Mouse (Mus musculus) MEL (cell line): ENCODE measurements around the gene Mdga1. TPM values are rescaled to one million over a fixed set of nuclear protein-coding genes. Genes with fewer than 3 reads are reported as not detected.

Experiments
- DNase-seq: peaks from one replicate; pipeline ENCODE4 v3.0.0; 2011; ENCODE audit warnings: low read depth, low spot score
- H3K27ac ChIP-seq: 2 replicates; pipeline ENCODE4 v1.5.1; 2012; ENCODE audit warnings: low read depth, mild to moderate bottlenecking, control low read depth, low read length, moderate library complexity; ENCODE audit not compliant: control insufficient read depth
- H3K27me3 ChIP-seq, 2 experiments: fragments of 150-350 bp in 1 of 2; sonication (generic) in 1 of 2; 2 replicates each; pipeline ENCODE4 v1.6.1; 2012; ENCODE audit warnings: low read length in 2 of 2, mild to moderate bottlenecking in 2 of 2, improper control_type of control experiment in 1 of 2, moderate library complexity in 1 of 2; ENCODE audit not compliant: insufficient read depth in 2 of 2, control insufficient read depth in 1 of 2
- H3K36me3 ChIP-seq, 2 experiments: 2 replicates each; pipeline ENCODE4 v1.6.1; 2012 to 2014; ENCODE audit warnings: low read length in 2 of 2, improper control_type of control experiment in 1 of 2, inconsistent platforms in 1 of 2, mild to moderate bottlenecking in 1 of 2; ENCODE audit not compliant: insufficient read depth in 2 of 2, control insufficient read depth in 1 of 2
- H3K4me1 ChIP-seq, 2 experiments: fragments of 150-350 bp in 1 of 2; sonication (generic) in 1 of 2; 2 replicates each; pipeline ENCODE4 v1.6.1; 2012; ENCODE audit warnings: low read length in 2 of 2, improper control_type of control experiment in 1 of 2, mild to moderate bottlenecking in 1 of 2; ENCODE audit not compliant: insufficient read depth in 2 of 2, control insufficient read depth in 1 of 2
- H3K4me3 ChIP-seq, 2 experiments: fragments of 150-350 bp in 1 of 2; sonication (generic) in 1 of 2; 2 replicates each; pipeline ENCODE4 v1.5.1; 2012; ENCODE audit warnings: low read depth in 2 of 2, low read length in 2 of 2, mild to moderate bottlenecking in 2 of 2, moderate library complexity in 2 of 2, control low read depth in 1 of 2, improper control_type of control experiment in 1 of 2; ENCODE audit not compliant: control insufficient read depth in 1 of 2, insufficient read depth in 1 of 2
- H3K79me2 ChIP-seq: 2 replicates; pipeline ENCODE4 v1.6.1; 2012; ENCODE audit warnings: mild to moderate bottlenecking, low read length, moderate library complexity; ENCODE audit not compliant: control insufficient read depth, poor library complexity, insufficient read depth
- H3K9ac ChIP-seq: 2 replicates; pipeline ENCODE4 v1.6.1; 2012; ENCODE audit warnings: low read depth, mild to moderate bottlenecking, control low read depth, low read length, moderate library complexity; ENCODE audit not compliant: control insufficient read depth, poor library complexity, severe bottlenecking
- H3K9me3 ChIP-seq: fragments of 150-350 bp; sonication (generic); replicated peaks from 2 replicates; pipeline ENCODE4 v1.6.1; 2012; ENCODE audit warnings: mild to moderate bottlenecking, low read length, improper control_type of control experiment, moderate library complexity; ENCODE audit not compliant: insufficient read depth
- BHLHE40 ChIP-seq: IDR thresholded peaks from 2 replicates; pipeline ENCODE4 v1.6.1; 2012; ENCODE audit warnings: low read depth, mild to moderate bottlenecking, inconsistent platforms, low read length, improper control_type of control experiment, borderline replicate concordance
- CHD1 ChIP-seq: IDR thresholded peaks from 2 replicates; pipeline ENCODE4 v1.6.1; 2012; ENCODE audit warnings: low read depth, mild to moderate bottlenecking, inconsistent platforms, low read length, improper control_type of control experiment
- CTCF ChIP-seq, 3 experiments: IDR thresholded peaks in 2 of 3; conservative IDR thresholded peaks in 1 of 3; 2 replicates each; pipeline ENCODE4 v1.5.1; 2011 to 2012; ENCODE audit warnings: low read length in 3 of 3, low read depth in 2 of 3, mild to moderate bottlenecking in 2 of 3, improper control_type of control experiment in 1 of 3, inconsistent platforms in 1 of 3, mixed read lengths in 1 of 3, moderate library complexity in 1 of 3; ENCODE audit not compliant: control insufficient read depth in 1 of 3, insufficient read depth in 1 of 3, poor library complexity in 1 of 3, severe bottlenecking in 1 of 3
- E2F4 ChIP-seq: IDR thresholded peaks from 2 replicates; pipeline ENCODE4 v1.6.1; 2011; ENCODE audit warnings: low read depth, low read length, improper control_type of control experiment, borderline replicate concordance
- ELF1 ChIP-seq: IDR thresholded peaks from 2 replicates; pipeline ENCODE4 v1.6.1; 2014; ENCODE audit warnings: low read depth, mild to moderate bottlenecking, inconsistent platforms, low read length, improper control_type of control experiment, moderate library complexity
- ETS1 ChIP-seq: IDR thresholded peaks from 2 replicates; pipeline ENCODE4 v1.6.1; 2012; ENCODE audit warnings: low read depth, mild to moderate bottlenecking, inconsistent platforms, low read length, improper control_type of control experiment, moderate library complexity
- GABPA ChIP-seq: IDR thresholded peaks from 2 replicates; pipeline ENCODE4 v1.6.1; 2012; ENCODE audit warnings: low read depth, mild to moderate bottlenecking, inconsistent platforms, low read length, improper control_type of control experiment, moderate library complexity
- GATA1 ChIP-seq: IDR thresholded peaks from 2 replicates; pipeline ENCODE4 v1.6.1; 2011; ENCODE audit warnings: low read depth, low read length, improper control_type of control experiment
- JUND ChIP-seq: IDR thresholded peaks from 2 replicates; pipeline ENCODE4 v1.6.1; 2011; ENCODE audit warnings: low read depth, mild to moderate bottlenecking, improper control_type of control experiment, low read length
- KAT2A ChIP-seq: conservative IDR thresholded peaks from 2 replicates; pipeline ENCODE4 v1.6.1; 2012; ENCODE audit warnings: low read depth, low read length, improper control_type of control experiment, inconsistent platforms
- MAFK ChIP-seq: IDR thresholded peaks from 2 replicates; pipeline ENCODE4 v1.6.1; 2011; ENCODE audit warnings: low read depth, mild to moderate bottlenecking, low read length, improper control_type of control experiment, borderline replicate concordance
- MAX ChIP-seq: IDR thresholded peaks from 2 replicates; pipeline ENCODE4 v1.6.1; 2011; ENCODE audit warnings: low read length, improper control_type of control experiment
- MAZ ChIP-seq: IDR thresholded peaks from 2 replicates; pipeline ENCODE4 v1.6.1; 2012; ENCODE audit warnings: low read depth, mild to moderate bottlenecking, inconsistent platforms, low read length, improper control_type of control experiment
- MEF2A ChIP-seq: IDR thresholded peaks from 2 replicates; pipeline ENCODE4 v1.6.1; 2014; ENCODE audit warnings: low read depth, mild to moderate bottlenecking, inconsistent platforms, low read length, improper control_type of control experiment; ENCODE audit not compliant: poor library complexity, insufficient replicate concordance, severe bottlenecking; ENCODE audit errors: extremely low read depth
- MYC ChIP-seq: IDR thresholded peaks from 2 replicates; pipeline ENCODE4 v1.6.1; 2011; ENCODE audit warnings: low read depth, mild to moderate bottlenecking, low read length, improper control_type of control experiment, moderate library complexity
- NELFE ChIP-seq: IDR thresholded peaks from 2 replicates; pipeline ENCODE4 v1.6.1; 2011; ENCODE audit warnings: low read depth, low read length, improper control_type of control experiment
- POLR2AphosphoS5 ChIP-seq: IDR thresholded peaks from 2 replicates; pipeline ENCODE4 v1.6.1; 2012; ENCODE audit warnings: low read depth, borderline replicate concordance, mild to moderate bottlenecking, inconsistent platforms, low read length, moderate library complexity, mixed read lengths
- RAD21 ChIP-seq: IDR thresholded peaks from 2 replicates; pipeline ENCODE4 v1.6.1; 2011; ENCODE audit warnings: mild to moderate bottlenecking, low read depth, low read length, improper control_type of control experiment
- RCOR1 ChIP-seq: IDR thresholded peaks from 2 replicates; pipeline ENCODE4 v1.6.1; 2012; ENCODE audit warnings: low read depth, mild to moderate bottlenecking, inconsistent platforms, low read length, improper control_type of control experiment
- SMC3 ChIP-seq: IDR thresholded peaks from 2 replicates; pipeline ENCODE4 v1.6.1; 2011; ENCODE audit warnings: low read depth, low read length, improper control_type of control experiment
- TAL1 ChIP-seq: IDR thresholded peaks from 2 replicates; pipeline ENCODE4 v1.6.1; 2012; ENCODE audit warnings: mild to moderate bottlenecking, inconsistent platforms, low read length, moderate library complexity, mixed read lengths
- UBTF ChIP-seq: IDR thresholded peaks from 2 replicates; pipeline ENCODE4 v1.6.1; 2012; ENCODE audit warnings: low read depth, mild to moderate bottlenecking, inconsistent platforms, low read length, improper control_type of control experiment, moderate library complexity, borderline replicate concordance; ENCODE audit not compliant: insufficient read depth
- USF2 ChIP-seq, 2 experiments: IDR thresholded peaks; 2 replicates each; pipeline ENCODE4 v1.6.1; 2011 to 2012; ENCODE audit warnings: improper control_type of control experiment in 2 of 2, low read length in 2 of 2, borderline replicate concordance in 1 of 2, inconsistent platforms in 1 of 2, low read depth in 1 of 2, mild to moderate bottlenecking in 1 of 2; ENCODE audit not compliant: insufficient read depth in 1 of 2
- ZKSCAN1 ChIP-seq: IDR thresholded peaks from 2 replicates; pipeline ENCODE4 v1.6.1; 2012; ENCODE audit warnings: low read depth, mild to moderate bottlenecking, inconsistent platforms, low read length, improper control_type of control experiment, moderate library complexity
- ZMIZ1 ChIP-seq: IDR thresholded peaks from 2 replicates; pipeline ENCODE4 v1.6.1; 2012; ENCODE audit warnings: low read depth, mild to moderate bottlenecking, inconsistent platforms, low read length, improper control_type of control experiment, moderate library complexity
- ZNF384 ChIP-seq: IDR thresholded peaks from 2 replicates; pipeline ENCODE4 v1.6.1; 2012; ENCODE audit warnings: low read depth, mild to moderate bottlenecking, inconsistent platforms, low read length, improper control_type of control experiment
- polyA plus RNA-seq, 2 experiments: library from polyadenylated mRNA; stranded (reverse) in 1 of 2; unstranded in 1 of 2; fragments of >175 nt in 1 of 2; fragments of >200 nt in 1 of 2; gene quantifications; 2 replicates each; pipeline versions ENCODE4 v1.2.1 to v1.2.4; 2012; ENCODE audit warnings: low replicate concordance in 2 of 2, low read depth in 1 of 2; ENCODE audit not compliant: insufficient read length in 2 of 2, insufficient read depth in 1 of 2, missing spikeins in 1 of 2
- total RNA-seq: library from RNA; depleted of rRNA; stranded (reverse); fragments of 300-350 nt; gene quantifications from 2 replicates; pipeline ENCODE4 v1.2.3, GENCODE M21; 2012

The Mdga1 gene
- total and polyA plus RNA-seq, 3 experiments, result 0.27 to 2.3 TPM; not detected in 1

DNA sequence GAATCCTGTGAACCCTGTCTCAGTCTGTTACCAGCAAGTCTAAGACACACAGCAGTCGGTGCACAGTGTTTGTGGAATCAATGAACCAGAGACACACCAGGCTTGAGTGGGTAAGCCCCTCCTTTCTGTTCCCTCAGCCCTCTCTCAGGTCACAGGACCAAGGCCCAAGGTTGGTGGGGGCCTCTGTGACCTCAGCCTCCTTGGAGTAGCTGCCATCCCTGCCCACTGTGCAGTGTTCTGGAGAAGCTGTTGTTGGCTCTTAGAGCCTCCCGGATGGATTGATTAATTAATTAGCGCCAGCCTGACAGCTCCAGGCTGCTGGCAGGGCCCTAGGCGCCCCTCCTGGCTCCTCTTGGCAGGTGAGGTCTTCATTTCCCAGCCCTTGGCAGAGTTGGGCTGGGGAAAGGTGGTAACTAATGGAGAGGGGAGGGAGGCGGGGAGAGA, 22.6 kb downstream of the Mdga1 start:
- Histone ChIP-seq H3K9me3 (no peaks in the 10 kb centered on the region), H3K4me1 (no peaks in the 10 kb centered on the region; a peak in 2 of 4 replicates), H3K4me3 (no peak overlapping the region), H3K27me3 (peaks cover 0 to 3% of the 10 kb centered on the region in 2 experiments; a peak in 2 of 4 replicates)
- TF ChIP-seq MEF2A, result no peak
- no peak for TF ChIP-seq ZNF384
- TF ChIP-seq JUND, result no peak
- TF ChIP-seq ELF1, result no peak
- no peak for TF ChIP-seq KAT2A
- no peak for TF ChIP-seq MAZ
- TF ChIP-seq E2F4, result no peak
- no peak for TF ChIP-seq MAX
- TF ChIP-seq ZMIZ1, result no peak
- TF ChIP-seq SMC3, result no peak
- TF ChIP-seq TAL1, result no peak
- TF ChIP-seq BHLHE40, result no peak
- no peak for TF ChIP-seq POLR2AphosphoS5
- TF ChIP-seq, all 39 proteins: peak for 0
- no peak for DNase-seq
- Histone ChIP-seq H3K36me3 (no peaks in the 10 kb centered on the region), H3K9ac (no peak overlapping the region), H3K79me2 (no peaks in the 10 kb centered on the region), H3K27ac (no peak overlapping the region)

DNA sequence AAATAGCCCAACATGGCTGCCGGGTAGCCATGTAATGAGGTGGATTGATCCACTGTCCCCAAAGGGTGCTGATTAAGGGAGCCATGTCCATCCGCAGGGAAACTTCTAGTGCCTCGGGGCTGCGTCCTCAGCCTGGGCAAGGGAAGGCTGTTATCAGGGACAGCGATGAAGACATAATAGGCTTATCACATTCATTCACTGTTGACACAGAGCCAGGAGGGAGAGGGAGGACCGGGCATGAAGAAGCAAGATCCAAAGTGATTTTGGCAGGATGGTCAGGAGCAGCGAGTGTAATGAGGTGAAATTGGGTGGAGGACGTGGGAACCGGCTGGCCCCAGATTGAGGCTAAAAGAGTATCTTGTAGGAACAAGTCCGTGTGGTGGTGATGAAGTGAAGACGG, 25.5 kb downstream of the Mdga1 start:
- Histone ChIP-seq H3K27me3 (peaks cover 0 to 3% of the 10 kb centered on the region in 2 experiments; a peak in 2 of 4 replicates), H3K9me3 (no peaks in the 10 kb centered on the region), H3K4me3 (no peak overlapping the region), H3K4me1 (no peaks in the 10 kb centered on the region; a peak in 2 of 4 replicates), H3K36me3 (no peaks in the 10 kb centered on the region), H3K79me2 (no peaks in the 10 kb centered on the region), H3K27ac (no peak overlapping the region), H3K9ac (no peak overlapping the region)
- TF ChIP-seq ZKSCAN1 (no peak), CHD1 (no peak), UBTF (no peak), MYC (no peak), BHLHE40 (no peak), CTCF (IDR thresholded peaks at IDR 0.05 in 2 of 3, conservative IDR thresholded peaks at IDR 0.05 in 1 of 3; ENCODE audit: control insufficient read depth in 1 of 3, insufficient read depth in 1 of 3, low read depth in 2 of 3, low read length in 3 of 3, poor library complexity in 1 of 3, severe bottlenecking in 1 of 3) (no peak), NELFE (no peak), MAFK (no peak), JUND (no peak), ELF1 (no peak), RAD21 (no peak), USF2 (IDR thresholded peaks at IDR 0.05; ENCODE audit: borderline replicate concordance in 1 of 2, insufficient read depth in 1 of 2, low read depth in 1 of 2, low read length in 2 of 2) (no peak), MAX (no peak), SMC3 (no peak), ETS1 (no peak), RCOR1 (no peak), GABPA (no peak), GATA1 (no peak)
- DNase-seq, result no peak
